Mouse (Mus musculus): ENCODE data around the gene Klhl40. TPM values are rescaled to one million over a fixed set of nuclear protein-coding genes. Genes with fewer than 3 reads are reported as not detected.

Gene Klhl40
- 0.03 TPM in 1 of 2 replicates, not detected in the other for polyA plus RNA-seq (2012)

DNA sequence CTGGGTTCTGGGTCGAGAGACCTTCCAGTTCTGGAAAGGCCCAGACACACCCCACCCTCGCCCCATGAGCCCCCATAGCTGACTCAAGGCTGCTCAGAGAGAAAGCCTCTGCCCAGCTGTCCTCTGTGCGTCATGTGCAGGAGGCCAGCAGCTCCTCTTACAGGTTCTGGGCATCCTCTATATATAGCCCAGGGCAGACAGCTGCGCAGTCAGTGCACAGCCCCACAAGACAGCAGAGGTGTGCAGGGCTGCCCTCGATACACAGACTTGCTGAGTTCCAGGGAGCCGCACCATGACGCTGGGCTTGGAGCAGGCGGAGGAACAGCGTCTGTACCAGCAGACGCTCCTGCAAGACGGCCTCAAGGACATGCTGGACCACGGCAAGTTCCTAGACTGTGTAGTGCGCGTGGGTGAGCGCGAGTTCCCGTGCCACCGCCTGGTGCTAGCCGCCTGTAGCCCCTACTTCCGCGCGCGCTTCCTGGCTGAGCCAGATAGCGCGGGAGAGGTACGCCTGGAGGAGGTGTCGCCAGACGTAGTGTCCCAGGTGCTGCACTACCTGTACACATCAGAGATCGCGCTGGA is at the start of gene Klhl40:
Gene Klhl40, plus strand, starts transcription at position 124 of the 582 bp plus-strand sequence.

GRCm38 (mm10) chr9:121759091-121760081 is 18.0 kb upstream of the Klhl40 start, which contains the start of gene Zfp651:
TSS of gene Zfp651 (plus strand) at chr9:121759330.

GRCm38 (mm10) chr9:121791757-121792521 is 14.5 kb downstream of the Klhl40 start, which contains the start of gene Hhatl:
TSS of gene Hhatl (minus strand) at chr9:121792507.

Other genes starting within 250 kb of the Klhl40 start
- not detected in 2 replicates for gene Lyzl4, start 135.5 kb upstream of the Klhl40 start, polyA plus RNA-seq (2012)
- gene Vipr1, start 134.9 kb upstream of the Klhl40 start, polyA plus RNA-seq (2012) = 0.11 and 0.27 TPM in 2 replicates
- 11.1 and 13.3 TPM in 2 replicates for gene Sec22c, start 72.1 kb upstream of the Klhl40 start, polyA plus RNA-seq (2012)
- gene Ss18l2, start 67.3 kb upstream of the Klhl40 start, polyA plus RNA-seq (2012) = 20.2 and 27.5 TPM in 2 replicates
- gene Nktr, start 58.4 kb upstream of the Klhl40 start, polyA plus RNA-seq (2012) = 21.3 and 36.5 TPM in 2 replicates
- 2.5 and 4.0 TPM in 2 replicates for gene Zfp651, start 18.3 kb upstream of the Klhl40 start, polyA plus RNA-seq (2012)
- not detected in 2 replicates for gene Hhatl, start 14.9 kb downstream of the Klhl40 start, polyA plus RNA-seq (2012)
- 0.12 TPM in 1 of 2 replicates, not detected in the other for gene Ccdc13, start 61.9 kb downstream of the Klhl40 start, polyA plus RNA-seq (2012)
- gene Higd1a, start 80.8 kb downstream of the Klhl40 start, polyA plus RNA-seq (2012) = 28.9 and 31.4 TPM in 2 replicates
- not detected in 2 replicates for gene Ackr2, start 120.7 kb downstream of the Klhl40 start, polyA plus RNA-seq (2012)
- not detected in 2 replicates for gene Cyp8b1, start 138.7 kb downstream of the Klhl40 start, polyA plus RNA-seq (2012)
- 0.03 and 0.17 TPM in 2 replicates for gene Fam198a, start 173.4 kb downstream of the Klhl40 start, polyA plus RNA-seq (2012)
- 7.9 and 11.2 TPM in 2 replicates for gene Pomgnt2, start 219.5 kb downstream of the Klhl40 start, polyA plus RNA-seq (2012)

Data from megakaryocyte-erythroid progenitor cell, adult 5 weeks (primary cell).